Mouse (Mus musculus) liver, embryonic 14.5 days (tissue): Measurements from ENCODE around the gene Fgd3.

ENCODE experiments used
- CTCF ChIP-seq: IDR thresholded peaks from 2 replicates; pipeline ENCODE4 v1.5.1; 2016; ENCODE audit warnings: antibody characterized with exemption, low read depth, control low read depth
- EP300 ChIP-seq: IDR thresholded peaks from 2 replicates; pipeline ENCODE4 v1.6.1; 2016; ENCODE audit warnings: antibody characterized with exemption, low read depth

- TF ChIP-seq CTCF (no peak), EP300 (no peak)
These were observed 59.9 kb downstream of the Fgd3 start for GRCm38 (mm10) chr13:49260036-49260722.
